Mouse (Mus musculus): ENCODE results near the gene Itgad. TPM values are rescaled to one million over a fixed set of nuclear protein-coding genes. Genes with fewer than 3 reads are reported as not detected.
"Not testable (repeated sequence)": the region's sequence is repeated elsewhere in the genome, so short reads cannot be mapped to it uniquely, and the experiment has no call there.

The Itgad gene
- polyA plus RNA-seq, 1 experiment from 2014 or later: not detected

DNA sequence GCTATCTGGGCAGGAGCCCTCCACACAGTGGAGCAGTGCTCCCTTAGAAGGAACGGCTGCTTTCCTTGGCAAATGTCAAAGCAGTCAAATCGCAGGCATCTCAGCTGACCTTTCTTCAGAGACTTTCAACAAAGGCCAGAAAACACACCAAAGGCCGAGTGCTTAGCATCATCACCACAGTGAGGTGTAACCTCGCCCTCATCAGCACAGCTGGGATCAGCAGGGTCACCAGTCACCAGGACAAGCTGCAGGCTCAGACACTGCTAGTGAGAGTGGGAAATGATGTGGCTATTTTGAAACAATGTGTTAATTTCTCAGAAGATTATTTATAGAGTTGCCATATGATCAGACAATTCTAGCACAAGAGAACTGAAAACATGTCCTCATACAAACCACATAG, 17.2 kb upstream of the Itgad start:
- WGBS: 60% methylated on average over 4 of the region's 4 CpGs

DNA sequence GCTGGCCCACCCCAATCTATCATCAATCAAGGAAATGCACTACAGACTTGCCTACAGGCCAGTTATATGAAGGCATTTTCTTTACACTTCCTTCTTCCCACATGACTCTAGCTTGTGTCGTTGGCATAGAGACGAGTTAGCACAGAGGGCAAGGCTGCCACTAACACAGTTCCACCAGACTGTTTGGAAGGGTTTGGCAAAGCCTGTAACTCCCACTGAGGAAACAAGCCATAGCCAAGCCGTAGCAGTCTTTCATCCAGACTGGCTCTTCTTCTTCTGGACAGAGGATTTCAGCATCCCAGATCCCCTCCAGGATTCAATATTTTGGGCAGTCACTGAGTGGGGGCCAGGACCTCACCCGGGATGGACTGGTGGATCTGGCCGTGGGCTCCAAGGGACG, 14.6 kb upstream of the Itgad start:
- Histone ChIP-seq H3K4me1 (replicated peaks) (no peaks in the 10 kb centered on the region), H3K36me3 (no peaks in the 10 kb centered on the region), H3K4me3 (no peak overlapping the region), H3K27ac (no peak overlapping the region), H3K9me3 (no peaks in the 10 kb centered on the region), H3K27me3 (ENCODE audit: insufficient read depth, poor library complexity, severe bottlenecking) (no peaks in the 10 kb centered on the region)
- WGBS: 94% methylated on average over 6 of the region's 6 CpGs
- DNase-seq (ENCODE audit: low spot score): no peak

More for the DNA sequence above, 17.2 kb upstream of the Itgad start:
- Histone ChIP-seq H3K9me3 (no peaks in the 10 kb centered on the region), H3K27ac (no peak overlapping the region), H3K36me3 (no peaks in the 10 kb centered on the region), H3K4me1 (replicated peaks) (no peaks in the 10 kb centered on the region), H3K27me3 (ENCODE audit: insufficient read depth, poor library complexity, severe bottlenecking) (no peaks in the 10 kb centered on the region), H3K4me3 (no peak overlapping the region)
- DNase-seq (ENCODE audit: low spot score): no peak

DNA sequence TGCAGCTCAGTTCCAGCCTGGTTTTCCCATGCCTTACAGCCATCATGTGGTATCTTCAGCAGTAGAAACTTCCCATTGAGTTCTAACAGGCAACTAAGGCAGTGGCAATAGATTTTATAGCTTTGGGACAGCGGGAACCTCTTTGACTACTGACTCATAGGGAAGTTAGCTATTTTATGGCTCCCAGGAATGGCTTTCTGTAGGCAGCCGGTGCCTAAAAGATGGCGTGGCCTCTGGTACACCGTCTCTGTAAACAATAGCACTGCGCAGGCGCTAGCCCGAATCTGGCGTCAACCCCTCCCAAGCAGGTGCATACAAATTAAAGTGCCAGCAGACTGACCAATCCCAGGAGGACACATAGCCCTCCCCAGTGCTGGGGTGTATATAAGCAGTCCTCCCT, 3.2 kb upstream of the Itgad start:
- DNase-seq (ENCODE audit: low spot score): no peak
- Histone ChIP-seq H3K4me1 (replicated peaks) (no peaks in the 10 kb centered on the region), H3K36me3 (no peaks in the 10 kb centered on the region), H3K9me3 (no peaks in the 10 kb centered on the region), H3K4me3 (no peak overlapping the region), H3K27me3 (ENCODE audit: insufficient read depth, poor library complexity, severe bottlenecking) (no peaks in the 10 kb centered on the region), H3K27ac (no peak overlapping the region)
- 92% methylated on average over 8 of the region's 8 CpGs for WGBS

DNA sequence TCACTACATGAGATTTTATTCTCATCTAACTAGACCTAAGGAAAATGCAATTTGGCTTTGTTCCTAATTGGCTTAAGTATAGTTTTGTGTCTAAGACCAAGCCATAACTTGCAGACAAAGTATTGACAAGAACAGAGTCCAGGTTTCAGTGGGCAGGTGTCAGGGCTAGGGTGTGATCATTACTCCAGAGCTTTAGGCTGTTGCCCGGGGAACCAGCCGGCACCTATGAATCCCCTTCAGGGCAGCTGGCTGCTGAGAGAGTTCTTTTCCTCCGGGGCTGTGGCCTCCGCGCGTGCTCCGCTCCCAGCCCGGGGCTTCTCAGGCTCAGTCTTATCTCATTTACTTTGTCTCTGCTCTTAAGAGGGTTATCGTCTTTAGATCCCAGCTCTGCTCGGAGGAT, 748 bp downstream of the Itgad start:
- H3K27ac ChIP-seq: no peak overlapping the region
- no peaks in the 10 kb centered on the region for H3K27me3 ChIP-seq (ENCODE audit: insufficient read depth, poor library complexity, severe bottlenecking)
- no peaks in the 10 kb centered on the region for H3K36me3 ChIP-seq
- no peaks in the 10 kb centered on the region for H3K4me1 ChIP-seq (replicated peaks)
- no peaks in the 10 kb centered on the region for H3K9me3 ChIP-seq
- 77% methylated on average over 10 of the region's 10 CpGs for WGBS
- no peak overlapping the region for H3K4me3 ChIP-seq
- DNase-seq (ENCODE audit: low spot score): no peak

DNA sequence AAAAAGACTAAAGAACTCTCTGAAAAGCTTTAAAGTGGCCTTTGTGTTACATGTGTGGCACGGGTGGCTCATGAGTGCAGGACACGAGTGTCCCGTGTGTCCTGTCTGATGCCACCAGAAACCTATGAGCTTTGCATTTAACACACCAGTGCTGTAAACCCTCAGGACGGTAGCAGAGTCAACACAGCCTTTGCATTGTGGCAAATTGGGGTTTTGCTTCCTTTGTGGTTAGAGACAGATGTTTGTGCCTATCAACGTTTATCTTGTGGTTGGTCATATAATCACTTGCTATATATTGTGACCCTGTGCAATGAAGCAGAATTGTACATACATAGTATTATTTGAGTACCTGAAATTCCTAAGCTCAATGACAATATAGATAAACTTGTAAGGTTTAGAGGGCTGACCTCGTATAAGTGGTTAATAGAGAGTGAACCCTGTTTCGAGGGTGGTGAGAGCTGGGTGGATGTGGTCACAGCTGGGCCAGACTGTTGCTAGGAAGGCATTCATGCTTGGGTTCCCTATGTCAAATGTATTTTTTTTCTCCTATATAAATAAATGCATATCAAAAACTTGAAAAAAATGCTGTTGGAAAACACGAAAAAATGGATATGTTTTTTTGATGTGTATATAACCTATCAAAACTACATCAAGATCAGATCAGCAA, 4.6 kb downstream of the Itgad start:
- H3K36me3 ChIP-seq; H3K9me3 ChIP-seq; H3K27ac ChIP-seq; H3K4me3 ChIP-seq; H3K4me1 ChIP-seq (replicated peaks); H3K27me3 ChIP-seq (ENCODE audit: insufficient read depth, poor library complexity, severe bottlenecking); DNase-seq (ENCODE audit: low spot score): not testable (repeated sequence)
- WGBS: 87% methylated on average over 8 of the region's 8 CpGs

DNA sequence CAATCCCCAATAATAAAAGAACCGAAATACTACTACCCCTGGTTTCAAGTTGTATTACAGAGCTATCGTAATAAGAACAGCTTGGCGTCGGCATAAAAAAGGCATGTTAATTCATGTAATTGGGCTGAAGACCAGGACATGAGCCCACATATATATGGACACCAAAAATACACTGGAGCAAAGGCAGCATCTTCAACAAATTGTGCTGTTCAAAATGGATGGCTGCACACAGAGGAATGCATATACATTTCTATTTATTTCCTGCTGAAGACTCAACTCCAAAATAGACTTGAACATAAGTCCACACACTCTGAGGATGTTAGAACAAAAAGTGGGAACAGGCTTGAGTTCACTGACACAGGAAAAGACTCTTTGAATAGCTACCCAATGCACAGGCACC, 9.8 kb downstream of the Itgad start:
- Histone ChIP-seq H3K27me3 (ENCODE audit: insufficient read depth, poor library complexity, severe bottlenecking) (no peaks in the 10 kb centered on the region), H3K27ac (no peak overlapping the region), H3K9me3 (no peaks in the 10 kb centered on the region), H3K4me3 (no peak overlapping the region), H3K36me3 (no peaks in the 10 kb centered on the region), H3K4me1 (replicated peaks) (no peaks in the 10 kb centered on the region)
- WGBS: 94% methylated on average over 4 of the region's 4 CpGs
- DNase-seq (ENCODE audit: low spot score): no peak

DNA sequence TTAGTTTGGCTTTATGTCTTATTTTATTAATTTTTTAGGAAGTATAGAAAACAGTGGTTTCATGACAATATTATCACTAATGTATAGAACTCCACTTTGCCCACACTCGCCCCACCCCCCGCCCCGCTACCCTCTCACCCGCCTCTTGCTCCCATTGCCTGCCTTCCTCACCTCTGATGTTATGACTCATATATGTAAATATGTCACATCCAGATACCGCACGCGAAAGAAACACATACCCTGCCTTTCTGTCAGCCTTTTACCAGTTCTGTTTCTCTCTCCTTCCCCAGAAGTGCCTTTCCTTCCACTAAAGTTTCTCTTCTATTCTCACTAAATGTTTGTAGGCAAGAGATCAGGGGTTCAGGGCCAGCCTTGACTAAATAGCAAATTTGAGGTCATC, 12.2 kb downstream of the Itgad start:
- no peaks in the 10 kb centered on the region for H3K36me3 ChIP-seq
- no peak for DNase-seq (ENCODE audit: low spot score)
- no peaks in the 10 kb centered on the region for H3K4me1 ChIP-seq (replicated peaks)
- no peak overlapping the region for H3K4me3 ChIP-seq
- no peaks in the 10 kb centered on the region for H3K27me3 ChIP-seq (ENCODE audit: insufficient read depth, poor library complexity, severe bottlenecking)
- no peaks in the 10 kb centered on the region for H3K9me3 ChIP-seq
- H3K27ac ChIP-seq: no peak overlapping the region
- 92% methylated on average over 7 of the region's 7 CpGs for WGBS

DNA sequence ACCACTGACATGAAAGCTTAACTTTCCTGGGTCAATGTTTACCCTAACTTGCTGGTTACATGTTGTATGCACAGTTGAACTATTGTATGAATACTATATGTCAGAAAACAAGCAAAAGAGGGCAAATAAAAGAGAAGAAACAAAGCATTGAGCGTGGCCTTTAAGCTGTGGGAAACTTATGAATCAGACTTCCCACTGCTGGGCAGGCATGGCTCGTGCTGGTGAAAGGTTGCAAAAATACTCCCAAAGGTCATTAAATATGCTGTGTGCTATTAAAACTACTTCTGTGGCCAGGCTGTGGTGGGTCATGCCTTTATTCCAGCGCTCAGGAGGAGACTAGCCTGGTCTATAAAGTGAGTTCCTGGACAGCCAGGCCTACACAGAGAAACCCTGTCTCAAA, 15.8 kb downstream of the Itgad start:
- Histone ChIP-seq H3K4me1 (replicated peaks) (no peaks in the 10 kb centered on the region), H3K9me3 (no peaks in the 10 kb centered on the region), H3K36me3 (no peaks in the 10 kb centered on the region), H3K27ac (no peak overlapping the region), H3K27me3 (ENCODE audit: insufficient read depth, poor library complexity, severe bottlenecking) (no peaks in the 10 kb centered on the region), H3K4me3 (no peak overlapping the region)
- 78% methylated on average over 3 of the region's 3 CpGs for WGBS
- no peak for DNase-seq (ENCODE audit: low spot score)

DNA sequence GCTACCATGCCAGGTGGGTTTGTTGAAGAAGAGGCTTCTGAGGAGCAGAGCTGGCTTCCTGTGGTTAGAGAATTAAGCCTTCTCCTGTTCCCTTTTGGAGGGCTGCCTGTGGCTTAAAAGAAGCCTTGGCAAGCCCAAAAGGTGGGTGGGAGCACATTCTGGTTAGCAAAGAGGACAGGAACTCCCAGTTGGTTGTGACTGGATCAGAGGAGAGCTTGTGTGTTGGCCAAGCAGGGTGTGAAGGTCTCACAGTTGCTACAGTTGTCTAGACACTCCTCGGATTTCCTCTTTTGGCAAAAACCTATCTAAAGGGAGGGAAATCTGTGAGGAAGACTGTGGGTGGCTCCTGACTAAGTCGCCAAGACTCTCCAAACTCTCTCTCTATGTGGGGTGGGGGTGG, 24.2 kb downstream of the Itgad start:
- H3K4me3 ChIP-seq: no peak overlapping the region
- no peaks in the 10 kb centered on the region for H3K36me3 ChIP-seq
- H3K4me1 ChIP-seq (replicated peaks): no peaks in the 10 kb centered on the region
- no peak overlapping the region for H3K27ac ChIP-seq
- 73% methylated on average over 2 of the region's 2 CpGs for WGBS
- no peaks in the 10 kb centered on the region for H3K27me3 ChIP-seq (ENCODE audit: insufficient read depth, poor library complexity, severe bottlenecking)
- no peak for DNase-seq (ENCODE audit: low spot score)
- no peaks in the 10 kb centered on the region for H3K9me3 ChIP-seq

DNA sequence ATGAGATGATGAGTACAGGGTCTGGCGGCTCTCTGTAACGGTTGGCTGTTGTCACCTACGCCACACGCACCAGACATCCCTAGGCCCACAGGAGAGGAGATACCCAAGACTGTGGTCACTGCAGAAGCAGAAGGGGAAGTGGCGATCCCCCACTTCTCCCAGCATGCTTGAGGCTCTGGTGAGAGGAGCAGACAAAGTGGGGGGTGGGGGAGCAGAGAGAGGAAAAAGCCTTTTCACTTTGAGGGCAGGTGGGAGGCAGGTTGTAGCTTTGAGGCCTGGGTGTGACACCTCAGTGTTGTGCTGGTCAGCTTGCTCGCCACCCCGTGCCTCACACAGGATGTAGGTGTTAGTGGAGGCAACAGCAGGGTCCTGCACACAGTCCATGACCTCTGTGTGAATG, 25.9 kb downstream of the Itgad start:
- no peak for DNase-seq (ENCODE audit: low spot score)
- no peak overlapping the region for H3K4me3 ChIP-seq
- H3K36me3 ChIP-seq: no peaks in the 10 kb centered on the region
- H3K4me1 ChIP-seq (replicated peaks): no peaks in the 10 kb centered on the region
- 78% methylated on average over 7 of the region's 7 CpGs for WGBS
- H3K9me3 ChIP-seq: no peaks in the 10 kb centered on the region
- H3K27ac ChIP-seq: no peak overlapping the region
- no peaks in the 10 kb centered on the region for H3K27me3 ChIP-seq (ENCODE audit: insufficient read depth, poor library complexity, severe bottlenecking)

DNA sequence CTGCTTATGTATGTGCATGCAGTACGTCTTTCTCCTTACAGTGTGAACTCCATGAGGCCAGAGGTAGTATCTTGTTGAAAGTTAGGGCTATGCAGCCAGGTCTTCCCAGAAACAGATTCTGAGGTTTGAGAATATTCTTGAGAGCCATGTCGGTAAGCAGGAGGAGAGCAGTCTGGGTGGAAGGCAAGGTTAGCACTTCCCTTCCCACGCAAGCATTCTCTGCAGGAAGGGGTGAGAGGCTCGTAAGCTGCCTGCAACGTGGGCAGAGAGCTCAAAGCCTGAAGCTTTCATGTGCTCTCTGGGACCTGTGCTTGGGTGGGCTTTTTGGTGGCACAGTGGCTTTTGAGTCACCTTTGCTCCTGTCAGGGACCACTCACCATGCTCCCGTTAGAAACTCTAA, 26.4 kb downstream of the Itgad start:
- no peak for DNase-seq (ENCODE audit: low spot score)
- Histone ChIP-seq H3K27ac (no peak overlapping the region), H3K36me3 (no peaks in the 10 kb centered on the region), H3K9me3 (no peaks in the 10 kb centered on the region), H3K27me3 (ENCODE audit: insufficient read depth, poor library complexity, severe bottlenecking) (no peaks in the 10 kb centered on the region), H3K4me3 (no peak overlapping the region), H3K4me1 (replicated peaks) (no peaks in the 10 kb centered on the region)
- 75% methylated on average over 6 of the region's 6 CpGs for WGBS

DNA sequence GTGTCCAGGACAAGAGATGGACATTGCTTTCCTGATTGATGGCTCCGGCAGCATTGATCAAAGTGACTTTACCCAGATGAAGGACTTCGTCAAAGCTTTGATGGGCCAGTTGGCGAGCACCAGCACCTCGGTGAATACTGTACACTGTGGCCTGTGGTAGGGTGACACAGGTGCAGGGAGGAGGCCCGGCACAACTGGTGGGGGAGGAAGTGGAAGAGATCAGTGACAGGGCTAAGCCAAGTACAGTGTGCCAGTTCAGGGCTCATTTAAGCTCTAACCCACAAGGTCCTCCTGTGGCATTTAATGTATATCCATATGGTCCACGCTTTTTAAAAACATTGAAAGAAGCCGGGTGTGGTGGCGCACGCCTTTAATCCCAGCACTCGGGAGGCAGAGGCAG, 27.5 kb downstream of the Itgad start:
- WGBS: 89% methylated on average over 10 of the region's 10 CpGs
- no peaks in the 10 kb centered on the region for H3K36me3 ChIP-seq
- H3K27me3 ChIP-seq (ENCODE audit: insufficient read depth, poor library complexity, severe bottlenecking): no peaks in the 10 kb centered on the region
- no peak overlapping the region for H3K4me3 ChIP-seq
- H3K9me3 ChIP-seq: no peaks in the 10 kb centered on the region
- no peak overlapping the region for H3K27ac ChIP-seq
- H3K4me1 ChIP-seq (replicated peaks): no peaks in the 10 kb centered on the region
- no peak for DNase-seq (ENCODE audit: low spot score)

DNA sequence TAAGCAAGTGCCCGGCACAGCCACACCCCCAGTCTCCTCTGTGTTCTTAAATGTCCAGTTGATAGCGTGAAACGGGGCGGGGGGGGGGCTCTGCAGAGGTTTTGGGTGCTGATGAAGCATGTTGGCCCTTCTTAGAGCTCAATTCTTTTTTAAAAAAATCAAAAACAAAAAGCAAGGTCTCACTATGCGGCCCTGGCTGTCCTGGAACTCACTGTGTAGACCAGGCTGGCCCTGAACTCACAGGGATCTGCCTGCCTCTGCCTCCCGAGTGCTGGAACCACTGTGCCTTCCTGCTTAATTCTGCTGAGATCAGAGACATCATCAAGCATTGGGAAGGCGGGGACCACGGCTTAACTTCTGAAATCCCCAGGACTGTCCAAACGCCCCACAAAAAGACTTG, 47.4 kb downstream of the Itgad start:
- Histone ChIP-seq H3K27me3 (ENCODE audit: insufficient read depth, poor library complexity, severe bottlenecking) (no peaks in the 10 kb centered on the region; the same call in 1 of the 2 replicates), H3K9me3 (no peaks in the 10 kb centered on the region), H3K4me1 (replicated peaks) (no peaks in the 10 kb centered on the region; the same call in 1 of the 2 replicates), H3K36me3 (no peaks in the 10 kb centered on the region), H3K4me3 (no peak overlapping the region), H3K27ac (no peak overlapping the region)
- no peak for DNase-seq (ENCODE audit: low spot score)
- WGBS: 92% methylated on average over 9 of the region's 9 CpGs

DNA sequence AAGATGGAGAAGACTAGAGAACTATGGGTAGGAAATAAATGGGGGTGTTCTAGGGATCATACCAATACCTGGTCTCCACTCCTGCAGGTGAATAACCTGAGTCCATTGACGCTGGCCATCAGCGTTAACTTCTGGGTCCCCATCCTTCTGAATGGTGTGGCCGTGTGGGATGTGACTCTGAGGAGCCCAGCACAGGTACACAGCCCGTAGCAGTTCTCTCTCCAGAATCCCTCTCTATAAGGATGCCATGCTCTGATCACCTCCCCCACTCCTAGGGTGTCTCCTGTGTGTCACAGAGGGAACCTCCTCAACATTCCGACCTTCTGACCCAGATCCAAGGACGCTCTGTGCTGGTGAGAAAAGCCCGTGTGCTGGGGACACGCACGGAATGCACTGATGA, 48.9 kb downstream of the Itgad start:
- H3K36me3 ChIP-seq: no peaks in the 10 kb centered on the region
- DNase-seq (ENCODE audit: low spot score): no peak
- no peaks in the 10 kb centered on the region; the same call in 1 of the 2 replicates for H3K4me1 ChIP-seq (replicated peaks)
- H3K9me3 ChIP-seq: no peaks in the 10 kb centered on the region
- no peak overlapping the region for H3K27ac ChIP-seq
- H3K4me3 ChIP-seq: no peak overlapping the region
- no peaks in the 10 kb centered on the region; the same call in 1 of the 2 replicates for H3K27me3 ChIP-seq (ENCODE audit: insufficient read depth, poor library complexity, severe bottlenecking)
- 78% methylated on average over 9 of the region's 9 CpGs for WGBS

Measured in hindbrain, embryonic 10.5 days (tissue).